Comparison of ENCODE assay signal across 8 mouse cellular contexts in the genomic region with DNA sequence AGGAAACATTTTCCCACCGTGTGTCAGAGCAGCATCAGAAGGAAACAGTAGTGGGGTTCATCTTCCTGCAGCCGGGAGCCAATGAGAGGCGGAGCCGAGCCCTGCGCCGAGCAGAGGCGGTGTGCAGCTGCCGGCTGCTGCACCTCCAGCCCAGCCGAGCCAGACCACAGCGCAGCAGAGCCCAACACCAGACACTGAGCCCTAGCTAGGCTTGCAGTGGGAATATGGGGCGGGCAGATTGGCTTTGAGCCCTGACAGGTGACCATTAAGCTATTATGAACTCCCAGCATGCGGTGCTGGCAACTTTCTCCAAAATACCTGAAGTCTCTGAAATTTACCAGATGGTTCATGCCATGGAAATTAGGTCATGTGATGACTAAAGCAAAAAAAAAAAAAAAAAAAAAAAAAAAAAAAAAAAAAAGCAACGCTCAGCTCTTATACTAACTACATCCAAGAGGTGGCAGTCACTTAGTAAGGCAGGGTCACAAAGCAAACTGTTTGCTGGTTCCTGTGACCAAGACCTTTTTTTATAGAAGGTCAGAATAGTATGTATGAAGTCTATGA.
A peak's percentile ranks its signal among the peaks of the same experiment; 100 is the strongest.
DNase-seq lines count a peak whose midpoint lies in the region; ATAC-seq and TF ChIP-seq lines count a peak whose summit lies in the region.

No protein-coding gene starts in this region.

- 2% methylated on average over 9 of the region's 13 CpGs for WGBS in embryonic facial prominence, embryonic 14.5 days
- WGBS in limb, embryonic 15.5 days, result under 1% methylated on average over 13 of the region's 13 CpGs
- WGBS in midbrain, postnatal 0 days, result 0% methylated on average over 13 of the region's 13 CpGs

- peak overlapping the region; percentile 48 for H3K9ac ChIP-seq in embryonic facial prominence, embryonic 14.5 days (ENCODE audit: low read depth, low read length)
- H3K9ac ChIP-seq in limb, embryonic 15.5 days, result 0 out of 2 replicates have a peak overlapping the region, but pooled peaks have one; percentile 23
- H3K9ac ChIP-seq in midbrain, postnatal 0 days (replicated peaks; ENCODE audit: low read length, poor library complexity, severe bottlenecking), result peak overlapping the region; percentile 68

- TF ChIP-seq CTCF in midbrain, postnatal 0 days (IDR thresholded peaks at IDR 0.05), result peak; percentile 68

- H3K4me2 ChIP-seq in embryonic facial prominence, embryonic 14.5 days (ENCODE audit: low read depth, low read length), result peak overlapping the region; percentile 55
- H3K4me2 ChIP-seq in limb, embryonic 15.5 days, result peak overlapping the region; percentile 59
- H3K4me2 ChIP-seq in midbrain, postnatal 0 days (ENCODE audit: low read depth, low read length, poor library complexity, severe bottlenecking), result peak overlapping the region; percentile 69

- H3K4me1 ChIP-seq in embryonic facial prominence, embryonic 14.5 days (ENCODE audit: control insufficient read depth, insufficient read depth, low read length), result no peaks in the 10 kb centered on the region
- peaks cover 7% of the 10 kb centered on the region; the same call in 1 of the 2 replicates for H3K4me1 ChIP-seq in limb, embryonic 15.5 days
- no peaks in the 10 kb centered on the region for H3K4me1 ChIP-seq in midbrain, postnatal 0 days (ENCODE audit: insufficient read depth, low read length)

- no peaks in the 10 kb centered on the region for H3K9me3 ChIP-seq in embryonic facial prominence, embryonic 14.5 days (ENCODE audit: control insufficient read depth, low read length)
- no peaks in the 10 kb centered on the region for H3K9me3 ChIP-seq in limb, embryonic 15.5 days
- no peaks in the 10 kb centered on the region for H3K9me3 ChIP-seq in midbrain, postnatal 0 days (ENCODE audit: low read length)

- H3K27me3 ChIP-seq in embryonic facial prominence, embryonic 14.5 days (replicated peaks; ENCODE audit: control insufficient read depth, insufficient read depth, low read length), result no peaks in the 10 kb centered on the region
- H3K27me3 ChIP-seq in limb, embryonic 15.5 days, result no peaks in the 10 kb centered on the region
- no peaks in the 10 kb centered on the region for H3K27me3 ChIP-seq in midbrain, postnatal 0 days (ENCODE audit: insufficient read depth, low read length)

- peak; percentile 98 for ATAC-seq in embryonic facial prominence, embryonic 14.5 days (ENCODE audit: low read depth)
- ATAC-seq in limb, embryonic 15.5 days (ENCODE audit: insufficient number of reproducible peaks, low FRiP score, low TSS enrichment, low read depth), result peak; percentile 93
- peak; percentile 96 for ATAC-seq in midbrain, postnatal 0 days (ENCODE audit: low FRiP score)

- H3K36me3 ChIP-seq in embryonic facial prominence, embryonic 14.5 days (ENCODE audit: control insufficient read depth, insufficient read depth, low read length), result peaks cover 7% of the 10 kb centered on the region; the same call in 1 of the 2 replicates
- 0 out of 2 replicates have a peak, but pooled peaks cover 2% of the 10 kb centered on the region for H3K36me3 ChIP-seq in limb, embryonic 15.5 days
- 0 out of 2 replicates have a peak, but pooled peaks cover 1% of the 10 kb centered on the region for H3K36me3 ChIP-seq in midbrain, postnatal 0 days (ENCODE audit: insufficient read depth, low read length)

- H3K27ac ChIP-seq in embryonic facial prominence, embryonic 14.5 days (replicated peaks; ENCODE audit: low read depth, low read length), result peak overlapping the region; percentile 41
- H3K27ac ChIP-seq in limb, embryonic 15.5 days, result peak overlapping the region; percentile 76
- H3K27ac ChIP-seq in midbrain, postnatal 0 days (ENCODE audit: low read depth, low read length), result peak overlapping the region; percentile 86

- peak overlapping the region; percentile 42 for H3K4me3 ChIP-seq in embryonic facial prominence, embryonic 14.5 days (ENCODE audit: low read depth, low read length)
- H3K4me3 ChIP-seq in limb, embryonic 15.5 days, result peak overlapping the region; percentile 43
- H3K4me3 ChIP-seq in midbrain, postnatal 0 days (ENCODE audit: low read depth, low read length), result peak overlapping the region; percentile 56

- peak; percentile 74 for DNase-seq in 3T3-L1 (ENCODE audit: low read depth, low spot score)
- peak; percentile 67 for DNase-seq in adrenal gland, postnatal 25 days
- peak; percentile 84 for DNase-seq in embryonic facial prominence, embryonic 14.5 days (ENCODE audit: low spot score)
- peak; percentile 60 for DNase-seq in heart, adult 8-10 months (ENCODE audit: low spot score)
- peak; percentile 45 to 59 for DNase-seq in kidney, adult 8-10 months
- DNase-seq in midbrain, postnatal 0 days (ENCODE audit: low spot score), result peak; percentile 81
- peak; percentile 68 to 79 for DNase-seq in spleen, postnatal 10 days (ENCODE audit: low spot score in 2 of 2)

Comparison
In these comparisons a context has a peak if more than half of its experiments do, and no peak if none do; other contexts are left out.
1. Peak in every context shown above with its lines: DNase-seq, ATAC-seq, H3K4me3 ChIP-seq and H3K27ac ChIP-seq.